Mouse (Mus musculus): ENCODE measurements at regions not wholly inside any gene's neighbourhood (a gene's known extent, or its start where the extent isn't known, plus 50 kb on each side); places are given as distances from the start of the nearest gene placed in this dataset.

- WGBS: 90% methylated on average over 6 of the region's 6 CpGs
- H3K4me3 ChIP-seq: no peak overlapping the region
- H3K36me3 ChIP-seq: no peaks in the 10 kb centered on the region
- no peaks in the 10 kb centered on the region for H3K27me3 ChIP-seq
- H3K9ac ChIP-seq: no peak overlapping the region
- H3K4me1 ChIP-seq: peaks cover 11% of the 10 kb centered on the region; the same call in 1 of the 2 replicates
- no peak overlapping the region for H3K4me2 ChIP-seq
- no peaks in the 10 kb centered on the region for H3K9me3 ChIP-seq
- ATAC-seq (ENCODE audit: insufficient number of reproducible peaks, insufficient read depth, low FRiP score, low TSS enrichment, low read depth): no peak
- no peak overlapping the region for H3K27ac ChIP-seq
Observed at GRCm38 (mm10) chr2:50807162-50807960, 341.6 kb downstream of the Rnd3 start.

- 43% methylated on average over 3 of the region's 3 CpGs for WGBS
- Histone ChIP-seq H3K27me3 (no peaks in the 10 kb centered on the region), H3K4me2 (no peak overlapping the region), H3K4me3 (no peak overlapping the region), H3K9ac (no peak overlapping the region), H3K36me3 (no peaks in the 10 kb centered on the region), H3K9me3 (no peaks in the 10 kb centered on the region), H3K27ac (no peak overlapping the region), H3K4me1 (peaks cover 4% of the 10 kb centered on the region; the same call in 1 of the 2 replicates)
- ATAC-seq (ENCODE audit: insufficient number of reproducible peaks, insufficient read depth, low FRiP score, low TSS enrichment, low read depth): no peak
Observed at GRCm38 (mm10) chr2:50805645-50806044, 343.3 kb downstream of the Rnd3 start.

GRCm38 (mm10) chr2:50796087-50796486, 352.8 kb downstream of the Rnd3 start:
- H3K36me3 ChIP-seq: no peaks in the 10 kb centered on the region
- H3K27ac ChIP-seq: no peak overlapping the region
- WGBS: 58% methylated on average over 3 of the region's 3 CpGs
- no peaks in the 10 kb centered on the region for H3K27me3 ChIP-seq
- no peak overlapping the region for H3K9ac ChIP-seq
- no peak overlapping the region for H3K4me3 ChIP-seq
- H3K4me2 ChIP-seq: no peak overlapping the region
- no peak for ATAC-seq (ENCODE audit: insufficient number of reproducible peaks, insufficient read depth, low FRiP score, low TSS enrichment, low read depth)
- H3K4me1 ChIP-seq: 0 out of 2 replicates have a peak, but pooled peaks cover 4% of the 10 kb centered on the region
- H3K9me3 ChIP-seq: no peaks in the 10 kb centered on the region

GRCm38 (mm10) chr2:50793616-50794015, 355.3 kb downstream of the Rnd3 start:
- ATAC-seq (ENCODE audit: insufficient number of reproducible peaks, insufficient read depth, low FRiP score, low TSS enrichment, low read depth): no peak
- Histone ChIP-seq H3K9ac (no peak overlapping the region), H3K4me1 (peaks cover 9% of the 10 kb centered on the region; the same call in 1 of the 2 replicates), H3K27ac (no peak overlapping the region), H3K9me3 (no peaks in the 10 kb centered on the region), H3K4me3 (no peak overlapping the region), H3K4me2 (no peak overlapping the region), H3K27me3 (no peaks in the 10 kb centered on the region), H3K36me3 (no peaks in the 10 kb centered on the region)
- 71% methylated on average over 2 of the region's 2 CpGs for WGBS

GRCm38 (mm10) chr2:50793067-50793466, 355.8 kb downstream of the Rnd3 start:
- H3K4me1 ChIP-seq: peaks cover 9% of the 10 kb centered on the region; the same call in 1 of the 2 replicates
- H3K9ac ChIP-seq: no peak overlapping the region
- H3K27me3 ChIP-seq: no peaks in the 10 kb centered on the region
- WGBS: 52% methylated on average over 1 of the region's 1 CpGs
- no peak overlapping the region for H3K4me2 ChIP-seq
- no peak overlapping the region for H3K27ac ChIP-seq
- no peak overlapping the region for H3K4me3 ChIP-seq
- ATAC-seq (ENCODE audit: insufficient number of reproducible peaks, insufficient read depth, low FRiP score, low TSS enrichment, low read depth): no peak
- no peaks in the 10 kb centered on the region for H3K9me3 ChIP-seq
- H3K36me3 ChIP-seq: no peaks in the 10 kb centered on the region

- Histone ChIP-seq H3K27ac (no peak overlapping the region), H3K4me3 (no peak overlapping the region)
- 31% methylated on average over 4 of the region's 4 CpGs for WGBS
Observed at GRCm38 (mm10) chr2:50789051-50789651, 359.8 kb downstream of the Rnd3 start.

GRCm38 (mm10) chr2:50772101-50772500, 376.8 kb downstream of the Rnd3 start:
- H3K4me3 ChIP-seq: no peak overlapping the region
- no peaks in the 10 kb centered on the region for H3K9me3 ChIP-seq
- H3K4me1 ChIP-seq: peaks cover 10% of the 10 kb centered on the region
- H3K36me3 ChIP-seq: no peaks in the 10 kb centered on the region
- 29% methylated on average over 8 of the region's 8 CpGs for WGBS
- peak overlapping the region; percentile 32 for H3K4me2 ChIP-seq
- ATAC-seq (ENCODE audit: insufficient number of reproducible peaks, insufficient read depth, low FRiP score, low TSS enrichment, low read depth): no peak
- no peaks in the 10 kb centered on the region for H3K27me3 ChIP-seq
- H3K27ac ChIP-seq: no peak overlapping the region
- no peak overlapping the region for H3K9ac ChIP-seq

More at GRCm38 (mm10) chr2:50789051-50789651, 359.8 kb downstream of the Rnd3 start:
- Histone ChIP-seq H3K9ac (no peak overlapping the region), H3K9me3 (no peaks in the 10 kb centered on the region), H3K4me1 (peaks cover 5% of the 10 kb centered on the region; the same call in 1 of the 2 replicates), H3K27me3 (no peaks in the 10 kb centered on the region), H3K4me2 (0 out of 2 replicates have a peak overlapping the region, but pooled peaks have one; percentile 5), H3K36me3 (no peaks in the 10 kb centered on the region)
- no peak for ATAC-seq (ENCODE audit: insufficient number of reproducible peaks, insufficient read depth, low FRiP score, low TSS enrichment, low read depth)

GRCm38 (mm10) chr2:50759016-50759415, 389.9 kb downstream of the Rnd3 start:
- WGBS: 76% methylated on average over 2 of the region's 2 CpGs
- Histone ChIP-seq H3K36me3 (no peaks in the 10 kb centered on the region), H3K4me1 (no peaks in the 10 kb centered on the region), H3K27ac (no peak overlapping the region), H3K9ac (no peak overlapping the region), H3K9me3 (no peaks in the 10 kb centered on the region), H3K4me2 (no peak overlapping the region), H3K4me3 (no peak overlapping the region), H3K27me3 (no peaks in the 10 kb centered on the region)
- no peak for ATAC-seq (ENCODE audit: insufficient number of reproducible peaks, insufficient read depth, low FRiP score, low TSS enrichment, low read depth)

GRCm38 (mm10) chr2:50757837-50758541, 390.9 kb downstream of the Rnd3 start:
- Histone ChIP-seq H3K27ac (no peak overlapping the region), H3K9ac (no peak overlapping the region)
- ATAC-seq (ENCODE audit: insufficient number of reproducible peaks, insufficient read depth, low FRiP score, low TSS enrichment, low read depth): no peak

GRCm38 (mm10) chr2:50755616-50756450, 393.1 kb downstream of the Rnd3 start:
- no peak overlapping the region for H3K4me2 ChIP-seq
- 59% methylated on average over 9 of the region's 9 CpGs for WGBS
- no peak overlapping the region for H3K9ac ChIP-seq
- H3K27me3 ChIP-seq: no peaks in the 10 kb centered on the region
- peaks cover 5% of the 10 kb centered on the region for H3K4me1 ChIP-seq
- H3K4me3 ChIP-seq: no peak overlapping the region
- H3K9me3 ChIP-seq: no peaks in the 10 kb centered on the region
- H3K36me3 ChIP-seq: no peaks in the 10 kb centered on the region
- ATAC-seq (ENCODE audit: insufficient number of reproducible peaks, insufficient read depth, low FRiP score, low TSS enrichment, low read depth): no peak
- H3K27ac ChIP-seq: no peak overlapping the region

More at GRCm38 (mm10) chr2:50757837-50758541, 390.9 kb downstream of the Rnd3 start:
- Histone ChIP-seq H3K4me2 (no peak overlapping the region), H3K4me1 (no peaks in the 10 kb centered on the region), H3K9me3 (no peaks in the 10 kb centered on the region), H3K27me3 (no peaks in the 10 kb centered on the region), H3K4me3 (no peak overlapping the region), H3K36me3 (no peaks in the 10 kb centered on the region)
- 85% methylated on average over 21 of the region's 21 CpGs for WGBS

GRCm38 (mm10) chr2:50755160-50755559, 393.8 kb downstream of the Rnd3 start:
- Histone ChIP-seq H3K9me3 (no peaks in the 10 kb centered on the region), H3K27me3 (no peaks in the 10 kb centered on the region), H3K4me3 (no peak overlapping the region), H3K4me1 (peaks cover 10% of the 10 kb centered on the region), H3K27ac (no peak overlapping the region), H3K36me3 (no peaks in the 10 kb centered on the region), H3K4me2 (no peak overlapping the region), H3K9ac (no peak overlapping the region)
- ATAC-seq (ENCODE audit: insufficient number of reproducible peaks, insufficient read depth, low FRiP score, low TSS enrichment, low read depth): no peak
- WGBS: 62% methylated on average over 6 of the region's 6 CpGs

Measured in embryonic facial prominence, embryonic 13.5 days (tissue).